Mouse (Mus musculus) forebrain, embryonic 15.5 days (tissue): ENCODE results near the gene Tfap2b. TPM values are rescaled to one million over a fixed set of nuclear protein-coding genes. Genes with fewer than 3 reads are reported as not detected.

Experiments
- polyA plus RNA-seq: library from polyadenylated mRNA; unstranded; fragments of >200 nt; fragmentation: Nextera tagmentation; extraction: Ambion mirVana; gene quantifications from 2 replicates; pipeline ENCODE4 v1.2.1, GENCODE M21; 2015

Gene Tfap2b
- polyA plus RNA-seq, 1 experiment from 2014 or later, result 3.8 TPM

Other genes with a start within 250 kb of the Tfap2b start
- 14.7 and 16.7 TPM in 2 replicates for gene Tfap2d, start 105.9 kb upstream of the Tfap2b start, polyA plus RNA-seq